Mouse (Mus musculus): ENCODE measurements around the gene Ppp1r14d.

Ppp1r14d gene

DNA sequence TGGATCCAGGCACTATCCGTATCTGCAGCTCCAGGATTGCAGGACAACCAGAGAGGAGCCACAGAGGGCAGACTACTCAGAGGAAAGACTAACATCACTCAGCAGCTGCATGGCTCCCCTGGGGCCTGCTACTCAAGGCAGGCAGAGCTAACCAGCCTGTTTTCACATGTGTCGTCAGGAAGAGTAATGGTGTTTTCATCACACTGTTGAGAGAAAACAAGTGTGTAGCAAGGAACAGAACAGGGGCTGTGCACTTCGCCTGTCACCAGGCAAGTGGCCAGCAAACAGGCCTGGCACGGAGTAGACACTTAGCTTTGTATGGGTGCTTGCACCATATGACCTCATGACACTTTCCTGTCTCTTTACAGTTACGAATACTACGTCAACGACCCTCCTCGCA lies 58.1 kb downstream of the Ppp1r14d start:
- no peak for DNase-seq

GRCm38 (mm10) chr2:119170282-119170681 lies 59.4 kb downstream of the Ppp1r14d start:
- no peak for DNase-seq
